Mouse (Mus musculus) stomach, embryonic 15.5 days (tissue): ENCODE data around the gene P4ha2. TPM values are rescaled to one million over a fixed set of nuclear protein-coding genes. Genes with fewer than 3 reads are reported as not detected.

Experiments used
- ATAC-seq: fragments of 200-750 bp; cut with Nextera tagmentation; 2 replicates; pipeline ENCODE4 v1.8.0; 2017; ENCODE audit warnings: low read depth, moderate number of reproducible peaks, moderate TSS enrichment; ENCODE audit not compliant: insufficient read depth, low FRiP score
- H3K27ac ChIP-seq: fragments of 300-500 bp; sonication (generic); 2 replicates; pipeline ENCODE4 v1.5.1; 2015; ENCODE audit warnings: mild to moderate bottlenecking, inconsistent platforms
- H3K27me3 ChIP-seq: fragments of 300-500 bp; sonication (generic); replicated peaks from 2 replicates; pipeline ENCODE4 v1.6.1; 2015; ENCODE audit warnings: inconsistent platforms
- H3K36me3 ChIP-seq: fragments of 300-500 bp; sonication (generic); 2 replicates; pipeline ENCODE4 v1.6.1; 2015; ENCODE audit warnings: inconsistent platforms
- H3K4me1 ChIP-seq: fragments of 300-500 bp; sonication (generic); 2 replicates; pipeline ENCODE4 v1.6.1; 2015; ENCODE audit warnings: inconsistent platforms
- H3K4me2 ChIP-seq: fragments of 300-500 bp; sonication (generic); 2 replicates; pipeline ENCODE4 v1.6.1; 2015; ENCODE audit warnings: mild to moderate bottlenecking, inconsistent platforms
- H3K4me3 ChIP-seq: fragments of 300-500 bp; sonication (generic); replicated peaks from 2 replicates; pipeline ENCODE4 v1.5.1; 2015; ENCODE audit warnings: inconsistent platforms
- H3K9ac ChIP-seq: fragments of 300-500 bp; sonication (generic); 2 replicates; pipeline ENCODE4 v1.6.1; 2015; ENCODE audit warnings: inconsistent platforms
- H3K9me3 ChIP-seq: fragments of 300-500 bp; sonication (generic); 2 replicates; pipeline ENCODE4 v1.6.1; 2016; ENCODE audit warnings: inconsistent platforms
- WGBS: fragments of 180-500 bp; shearing (Covaris S2); methylation state at CpG from one replicate; pipeline ENCODE4 v1.1.7; 2015; 5-methylcytosine and 5-hydroxymethylcytosine counted together
- polyA plus RNA-seq: library from polyadenylated mRNA; unstranded; fragments of >200 nt; fragmentation: Nextera tagmentation; extraction: Ambion mirVana; gene quantifications from 2 replicates; pipeline ENCODE4 v1.2.1, GENCODE M21; 2015

Gene P4ha2
- polyA plus RNA-seq, result 54.8 and 59.5 TPM in 2 replicates

DNA sequence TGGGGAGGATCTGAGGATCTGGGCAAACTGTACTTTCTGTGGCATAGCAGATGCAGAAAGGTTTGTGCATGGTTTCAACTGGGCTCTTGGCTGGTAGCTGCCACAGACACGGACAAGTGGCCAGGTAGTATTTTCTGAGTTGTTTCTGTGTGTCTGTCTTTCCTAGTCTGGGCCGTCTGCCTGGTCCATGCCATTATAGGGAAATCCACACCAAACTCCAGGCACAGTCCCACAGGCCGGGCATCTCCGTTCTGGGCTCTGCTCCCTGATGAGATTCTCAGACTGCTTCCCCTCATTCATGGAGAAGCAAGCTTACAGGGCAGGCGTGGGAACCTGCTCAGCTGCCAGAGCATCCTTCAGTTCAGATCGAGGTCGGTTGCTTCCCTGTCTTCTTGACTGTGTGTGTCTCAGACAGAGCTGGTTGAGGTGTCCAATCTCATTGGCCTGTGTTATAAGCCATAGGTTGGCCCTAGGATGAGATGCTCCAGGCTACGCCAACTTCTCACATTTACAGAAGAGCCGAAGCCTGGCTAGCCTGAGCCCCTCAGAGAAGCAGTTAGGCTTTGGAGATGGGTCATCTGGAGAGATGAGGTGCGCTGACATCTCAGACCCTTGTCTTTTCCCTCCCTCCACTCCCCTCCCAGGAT is at the start of gene P4ha2:
Gene P4ha2, plus strand, starts transcription at position 51 of the 647 bp plus-strand sequence.
- no peak within 1 kb of the TSS for H3K27ac ChIP-seq
- H3K9me3 ChIP-seq, result no peaks in the 10 kb centered on the region
- peak within 1 kb of the TSS; percentile 82 for H3K4me3 ChIP-seq
- no peaks in the 10 kb centered on the region for H3K36me3 ChIP-seq
- H3K4me2 ChIP-seq, result peak within 1 kb of the TSS; percentile 98
- H3K4me1 ChIP-seq, result peaks cover 13% of the 10 kb centered on the region
- H3K27me3 ChIP-seq, result no peaks in the 10 kb centered on the region
- 52% methylated on average over 10 of the region's 10 CpGs for WGBS
- no peak for ATAC-seq
- H3K9ac ChIP-seq, result peak within 1 kb of the TSS; percentile 73

GRCm38 (mm10) chr11:54050205-54050604 is 49.7 kb upstream of the P4ha2 start:
- Histone ChIP-seq H3K4me3 (no peak overlapping the region), H3K27ac (no peak overlapping the region), H3K9ac (no peak overlapping the region), H3K4me1 (no peaks in the 10 kb centered on the region), H3K36me3 (0 out of 2 replicates have a peak, but pooled peaks cover 7% of the 10 kb centered on the region), H3K9me3 (no peaks in the 10 kb centered on the region), H3K4me2 (no peak overlapping the region), H3K27me3 (no peaks in the 10 kb centered on the region)
- ATAC-seq, result no peak
- WGBS, result 79% methylated on average over 2 of the region's 2 CpGs

- WGBS, result 76% methylated on average over 7 of the region's 7 CpGs
- H3K4me3 ChIP-seq, result no peak overlapping the region
- no peak for ATAC-seq
- no peaks in the 10 kb centered on the region for H3K27me3 ChIP-seq
- H3K9ac ChIP-seq, result no peak overlapping the region
- no peak overlapping the region for H3K27ac ChIP-seq
- H3K4me2 ChIP-seq, result no peak overlapping the region
- H3K9me3 ChIP-seq, result no peaks in the 10 kb centered on the region
- no peaks in the 10 kb centered on the region for H3K4me1 ChIP-seq
- H3K36me3 ChIP-seq, result 0 out of 2 replicates have a peak, but pooled peaks cover 7% of the 10 kb centered on the region
Observed at GRCm38 (mm10) chr11:54051161-54051560, 48.7 kb upstream of the P4ha2 start.

DNA sequence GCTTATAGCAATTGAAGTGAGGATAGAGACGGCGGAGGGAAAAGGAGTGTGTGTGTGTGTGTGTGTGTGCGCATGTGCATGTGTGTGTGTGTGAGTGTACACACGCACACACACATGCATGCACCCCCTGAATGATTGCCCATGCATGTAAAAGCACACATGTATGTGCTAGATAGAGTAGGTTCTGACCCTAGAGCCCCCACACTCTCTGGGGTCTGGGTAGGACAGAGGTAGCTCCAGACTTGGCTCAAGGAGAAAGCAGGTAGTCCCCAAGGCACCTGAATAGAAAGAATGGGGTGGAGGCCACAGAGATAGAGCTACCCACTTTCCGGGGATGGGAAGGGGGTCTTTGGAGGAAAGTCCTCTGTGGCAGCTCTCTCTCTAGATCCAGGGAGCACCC is 47.8 kb upstream of the P4ha2 start:
- Histone ChIP-seq H3K9me3 (no peaks in the 10 kb centered on the region), H3K27me3 (no peaks in the 10 kb centered on the region), H3K36me3 (0 out of 2 replicates have a peak, but pooled peaks cover 7% of the 10 kb centered on the region), H3K4me1 (no peaks in the 10 kb centered on the region), H3K9ac (no peak overlapping the region), H3K27ac (no peak overlapping the region), H3K4me3 (no peak overlapping the region), H3K4me2 (no peak overlapping the region)
- no peak for ATAC-seq
- WGBS, result 93% methylated on average over 5 of the region's 5 CpGs

- H3K9ac ChIP-seq, result no peak overlapping the region
- no peaks in the 10 kb centered on the region for H3K9me3 ChIP-seq
- no peak overlapping the region for H3K4me3 ChIP-seq
- WGBS, result 78% methylated on average over 7 of the region's 7 CpGs
- H3K27ac ChIP-seq, result no peak overlapping the region
- no peak overlapping the region for H3K4me2 ChIP-seq
- no peak for ATAC-seq
- H3K27me3 ChIP-seq, result no peaks in the 10 kb centered on the region
- H3K36me3 ChIP-seq, result 0 out of 2 replicates have a peak, but pooled peaks cover 7% of the 10 kb centered on the region
- no peaks in the 10 kb centered on the region for H3K4me1 ChIP-seq
Observed at GRCm38 (mm10) chr11:54053090-54053489, 46.8 kb upstream of the P4ha2 start.

DNA sequence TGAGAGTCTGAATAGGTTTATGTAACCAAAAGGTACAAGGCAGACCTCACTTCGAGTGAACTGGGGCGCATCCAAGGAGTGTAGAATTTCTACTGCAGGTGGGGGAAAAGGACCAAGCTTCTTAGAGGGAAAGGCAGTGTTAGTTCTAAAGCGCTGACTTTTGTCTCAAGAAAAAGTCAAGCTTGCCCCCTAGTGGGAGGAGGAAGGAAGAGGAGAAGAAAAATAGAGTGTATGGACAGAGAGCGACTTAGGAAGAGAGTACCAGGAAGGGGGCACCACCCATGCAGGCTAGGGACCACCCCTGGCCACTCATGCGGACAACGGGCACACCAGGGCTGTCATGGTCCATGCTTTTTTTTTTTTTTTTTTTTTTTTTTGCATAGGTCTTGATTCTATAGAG is 45.6 kb upstream of the P4ha2 start:
- 0 out of 2 replicates have a peak, but pooled peaks cover 7% of the 10 kb centered on the region for H3K4me1 ChIP-seq
- no peaks in the 10 kb centered on the region for H3K9me3 ChIP-seq
- H3K27ac ChIP-seq, result no peak overlapping the region
- no peak overlapping the region for H3K9ac ChIP-seq
- ATAC-seq, result no peak
- no peaks in the 10 kb centered on the region for H3K27me3 ChIP-seq
- WGBS, result 42% methylated on average over 6 of the region's 6 CpGs
- 0 out of 2 replicates have a peak, but pooled peaks cover 7% of the 10 kb centered on the region for H3K36me3 ChIP-seq
- no peak overlapping the region for H3K4me3 ChIP-seq
- no peak overlapping the region for H3K4me2 ChIP-seq

DNA sequence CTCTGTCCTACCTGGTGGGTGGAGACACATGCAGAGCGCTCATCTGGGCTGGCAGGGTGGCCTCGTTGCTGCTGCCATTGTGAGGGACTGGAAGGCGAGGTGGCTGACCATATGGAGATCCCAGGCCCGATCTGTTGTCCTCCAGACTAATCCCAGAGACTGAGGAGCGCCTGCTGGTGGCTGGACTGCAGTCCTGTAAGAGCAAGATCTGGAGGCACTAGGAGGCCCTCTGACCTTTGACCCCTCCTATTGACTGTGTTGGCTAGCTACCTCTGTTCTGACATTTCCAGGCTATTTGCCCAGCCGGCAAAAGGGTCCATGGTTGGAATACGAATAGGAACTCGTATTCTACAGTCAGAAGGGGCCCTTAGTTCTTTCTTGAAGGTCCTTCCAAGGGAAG is 43.8 kb upstream of the P4ha2 start:
- no peaks in the 10 kb centered on the region for H3K27me3 ChIP-seq
- no peak overlapping the region for H3K9ac ChIP-seq
- no peaks in the 10 kb centered on the region for H3K9me3 ChIP-seq
- H3K36me3 ChIP-seq, result 0 out of 2 replicates have a peak, but pooled peaks cover 7% of the 10 kb centered on the region
- H3K27ac ChIP-seq, result no peak overlapping the region
- no peak for ATAC-seq
- H3K4me2 ChIP-seq, result no peak overlapping the region
- no peak overlapping the region for H3K4me3 ChIP-seq
- WGBS, result 50% methylated on average over 8 of the region's 8 CpGs
- peaks cover 21% of the 10 kb centered on the region for H3K4me1 ChIP-seq

GRCm38 (mm10) chr11:54057428-54057827 is 42.5 kb upstream of the P4ha2 start:
- no peak for ATAC-seq
- Histone ChIP-seq H3K27ac (no peak overlapping the region), H3K4me3 (no peak overlapping the region), H3K9ac (no peak overlapping the region), H3K27me3 (no peaks in the 10 kb centered on the region), H3K9me3 (no peaks in the 10 kb centered on the region), H3K4me2 (no peak overlapping the region), H3K36me3 (0 out of 2 replicates have a peak, but pooled peaks cover 7% of the 10 kb centered on the region), H3K4me1 (peaks cover 28% of the 10 kb centered on the region)
- 37% methylated on average over 2 of the region's 2 CpGs for WGBS

- ATAC-seq, result no peak
- 53% methylated on average over 10 of the region's 10 CpGs for WGBS
- H3K4me1 ChIP-seq, result peaks cover 35% of the 10 kb centered on the region
- no peak overlapping the region for H3K4me3 ChIP-seq
- no peak overlapping the region for H3K27ac ChIP-seq
- no peak overlapping the region for H3K4me2 ChIP-seq
- no peaks in the 10 kb centered on the region for H3K27me3 ChIP-seq
- H3K9me3 ChIP-seq, result no peaks in the 10 kb centered on the region
- H3K9ac ChIP-seq, result no peak overlapping the region
- 0 out of 2 replicates have a peak, but pooled peaks cover 7% of the 10 kb centered on the region for H3K36me3 ChIP-seq
Observed at GRCm38 (mm10) chr11:54058056-54058617, 41.8 kb upstream of the P4ha2 start.

- ATAC-seq, result no peak
- Histone ChIP-seq H3K4me3 (no peak overlapping the region), H3K27me3 (no peaks in the 10 kb centered on the region), H3K27ac (peak overlapping the region; percentile 51; the same call in 1 of the 2 replicates), H3K9me3 (no peaks in the 10 kb centered on the region), H3K4me1 (peaks cover 39% of the 10 kb centered on the region), H3K4me2 (no peak overlapping the region), H3K9ac (no peak overlapping the region), H3K36me3 (0 out of 2 replicates have a peak, but pooled peaks cover 7% of the 10 kb centered on the region)
- 47% methylated on average over 6 of the region's 6 CpGs for WGBS
Observed at GRCm38 (mm10) chr11:54058643-54059042, 41.3 kb upstream of the P4ha2 start.

DNA sequence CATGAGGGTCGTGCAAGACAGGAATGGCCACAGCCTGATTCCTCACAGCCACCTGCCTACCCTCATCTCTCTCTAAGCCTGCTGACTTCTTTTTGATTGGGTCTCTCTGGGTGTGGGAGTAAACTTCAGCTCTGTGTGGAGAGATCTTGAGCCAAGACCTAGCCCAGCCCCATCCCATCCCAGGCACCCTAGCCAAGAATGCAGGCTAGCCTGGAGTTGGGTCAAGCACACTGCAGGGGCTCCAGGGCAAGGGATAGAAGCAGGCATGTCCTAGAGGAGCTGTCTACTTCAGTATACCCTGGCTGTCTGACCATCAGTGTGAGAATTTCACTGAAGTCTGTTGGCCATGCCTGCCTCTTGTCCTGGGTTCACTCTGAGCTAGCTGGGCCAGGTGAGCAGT is 40.4 kb upstream of the P4ha2 start:
- Histone ChIP-seq H3K9me3 (no peaks in the 10 kb centered on the region), H3K9ac (no peak overlapping the region), H3K36me3 (0 out of 2 replicates have a peak, but pooled peaks cover 7% of the 10 kb centered on the region), H3K27ac (0 out of 2 replicates have a peak overlapping the region, but pooled peaks have one; percentile 54), H3K4me3 (no peak overlapping the region), H3K4me2 (no peak overlapping the region), H3K27me3 (no peaks in the 10 kb centered on the region), H3K4me1 (peaks cover 39% of the 10 kb centered on the region)
- WGBS, result 24% methylated on average over 1 of the region's 1 CpGs
- ATAC-seq, result no peak

DNA sequence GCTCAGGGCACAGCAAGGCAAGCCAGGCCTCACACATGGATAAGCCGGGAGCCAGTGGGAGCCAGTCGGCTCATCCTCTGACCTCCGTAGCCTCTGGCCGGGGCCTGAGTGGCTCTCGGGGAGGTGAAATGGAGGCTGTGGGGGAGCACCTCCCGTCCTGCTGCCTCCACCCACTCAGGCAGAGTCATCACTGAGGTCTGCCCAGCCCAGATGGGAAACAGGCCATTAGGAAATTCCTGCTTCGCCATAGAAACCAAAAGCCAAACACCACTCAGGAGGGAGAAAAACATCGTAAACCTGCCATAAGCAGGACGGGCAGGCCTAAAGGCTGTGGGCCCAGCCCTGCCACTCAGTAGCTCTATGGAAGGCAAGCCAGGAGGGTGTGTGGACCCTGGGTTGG is 39.6 kb upstream of the P4ha2 start:
- WGBS, result 21% methylated on average over 9 of the region's 9 CpGs

More for the DNA sequence above, 39.6 kb upstream of the P4ha2 start:
- H3K36me3 ChIP-seq, result no peaks in the 10 kb centered on the region
- H3K4me3 ChIP-seq, result no peak overlapping the region
- peak overlapping the region; percentile 54 for H3K27ac ChIP-seq
- no peak overlapping the region for H3K9ac ChIP-seq
- no peak for ATAC-seq
- H3K4me2 ChIP-seq, result no peak overlapping the region
- H3K9me3 ChIP-seq, result no peaks in the 10 kb centered on the region
- H3K4me1 ChIP-seq, result peaks cover 39% of the 10 kb centered on the region
- no peaks in the 10 kb centered on the region for H3K27me3 ChIP-seq
